Mouse (Mus musculus) stomach, postnatal 0 days (tissue): ENCODE measurements around the gene Fgf11. TPM values are rescaled to one million over a fixed set of nuclear protein-coding genes. Genes with fewer than 3 reads are reported as not detected.

Source experiments
- ATAC-seq: fragments of 200-750 bp; cut with Nextera tagmentation; 2 replicates; pipeline ENCODE4 v1.8.0; 2017; ENCODE audit not compliant: low FRiP score, low TSS enrichment
- DNase-seq: peaks from one replicate; pipeline ENCODE4 v3.0.0-alpha.2; 2016; ENCODE audit warnings: low spot score
- H3K27ac ChIP-seq: fragments of 300-500 bp; sonication (generic); replicated peaks from 2 replicates; pipeline ENCODE4 v1.5.1; 2014; ENCODE audit warnings: mild to moderate bottlenecking, control low read depth
- H3K27me3 ChIP-seq: fragments of 300-500 bp; sonication (generic); 2 replicates; pipeline ENCODE4 v1.6.1; 2014; ENCODE audit warnings: low read length; ENCODE audit not compliant: control insufficient read depth, insufficient read depth
- H3K36me3 ChIP-seq: fragments of 300-500 bp; sonication (generic); 2 replicates; pipeline ENCODE4 v1.6.1; 2014; ENCODE audit warnings: low read length, mixed read lengths; ENCODE audit not compliant: control insufficient read depth, insufficient read depth
- H3K4me1 ChIP-seq: fragments of 300-500 bp; sonication (generic); replicated peaks from 2 replicates; pipeline ENCODE4 v1.6.1; 2014; ENCODE audit warnings: antibody characterized with exemption; ENCODE audit not compliant: control insufficient read depth, insufficient read depth
- H3K4me2 ChIP-seq: fragments of 300-500 bp; sonication (generic); replicated peaks from 2 replicates; pipeline ENCODE4 v1.6.1; 2014; ENCODE audit warnings: low read depth, mild to moderate bottlenecking, control low read depth, moderate library complexity
- H3K4me3 ChIP-seq: fragments of 300-500 bp; sonication (generic); 2 replicates; pipeline ENCODE4 v1.5.1; 2014; ENCODE audit warnings: low read depth, low read length, control low read depth
- H3K9ac ChIP-seq: fragments of 300-500 bp; sonication (generic); 2 replicates; pipeline ENCODE4 v1.6.1; 2014; ENCODE audit warnings: mild to moderate bottlenecking, low read length, control low read depth, mixed read lengths
- H3K9me3 ChIP-seq: fragments of 300-500 bp; sonication (generic); 2 replicates; pipeline ENCODE4 v1.6.1; 2016; ENCODE audit warnings: low read length; ENCODE audit not compliant: control insufficient read depth
- CTCF ChIP-seq: IDR thresholded peaks from 2 replicates; pipeline ENCODE4 v1.5.1; 2016; ENCODE audit warnings: antibody characterized with exemption, low read depth, mild to moderate bottlenecking, moderate library complexity
- EP300 ChIP-seq: optimal IDR thresholded peaks from 2 replicates; pipeline ENCODE3; 2016; ENCODE audit warnings: antibody characterized with exemption
- WGBS: fragments of 180-500 bp; shearing (Covaris S2); extraction: QIAGEN DNeasy Blood & Tissue Kit; methylation state at CpG from one replicate; pipeline ENCODE4 v1.1.7; 2014; 5-methylcytosine and 5-hydroxymethylcytosine counted together
- polyA plus RNA-seq: library from polyadenylated mRNA; unstranded; fragments of >200 nt; fragmentation: Nextera tagmentation; extraction: Ambion mirVana; gene quantifications from 2 replicates; pipeline ENCODE4 v1.2.1, GENCODE M21; 2015

The Fgf11 gene
- polyA plus RNA-seq, 1 experiment from 2014 or later, result 0.67 TPM

GRCm38 (mm10) chr11:69766872-69767624 is 34.6 kb downstream of the Fgf11 start:
- H3K27ac ChIP-seq, result peak overlapping the region; percentile 95

DNA sequence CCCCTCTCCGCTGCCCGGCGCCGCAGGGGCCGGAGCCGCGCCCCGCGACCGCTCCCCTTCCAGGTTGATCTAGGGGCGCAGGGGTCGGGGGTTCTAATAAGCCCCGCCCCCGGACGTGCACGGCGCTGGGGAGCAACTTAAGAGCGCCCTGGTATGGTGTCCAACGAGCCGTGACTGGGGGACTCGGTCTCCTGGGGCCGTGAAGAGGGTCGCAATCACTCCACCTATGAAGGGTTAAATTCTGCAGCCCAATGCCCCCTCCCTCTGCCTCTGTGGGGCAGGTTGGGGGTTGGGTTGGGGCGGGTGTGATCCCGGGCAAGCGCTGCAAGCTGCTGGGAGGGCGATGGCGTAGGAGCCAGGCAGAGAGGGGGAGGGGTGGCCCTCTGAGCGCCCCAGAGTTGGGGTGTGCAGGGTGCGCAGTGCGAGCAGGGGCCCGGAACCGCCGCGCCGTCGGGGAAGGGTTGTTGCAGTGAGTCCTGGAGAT is 35.5 kb downstream of the Fgf11 start:
- H3K4me2 ChIP-seq, result peak overlapping the region; percentile 78
- peak overlapping the region; percentile 93 for H3K4me3 ChIP-seq
- peak overlapping the region; percentile 95 for H3K9ac ChIP-seq
- DNase-seq (peak; percentile 82), ATAC-seq (peak; percentile 77)
- H3K27me3 ChIP-seq, result no peaks in the 10 kb centered on the region
- H3K27ac ChIP-seq, result peak overlapping the region; percentile 95
- H3K4me1 ChIP-seq, result peaks cover 4% of the 10 kb centered on the region
- TF ChIP-seq EP300 (no peak), CTCF (no peak)
- WGBS, result 0% methylated on average over 34 of the region's 37 CpGs
- no peaks in the 10 kb centered on the region for H3K9me3 ChIP-seq
- no peaks in the 10 kb centered on the region for H3K36me3 ChIP-seq

More at GRCm38 (mm10) chr11:69766872-69767624, 34.6 kb downstream of the Fgf11 start:
- Histone ChIP-seq H3K9me3 (no peaks in the 10 kb centered on the region), H3K4me2 (peak overlapping the region; percentile 78), H3K4me3 (peak overlapping the region; percentile 93), H3K9ac (peak overlapping the region; percentile 95), H3K36me3 (no peaks in the 10 kb centered on the region), H3K27me3 (no peaks in the 10 kb centered on the region), H3K4me1 (peaks cover 4% of the 10 kb centered on the region)
- ATAC-seq (0 out of 2 replicates have a peak, but pooled peaks have one; percentile 21), DNase-seq (no peak)
- TF ChIP-seq CTCF (no peak), EP300 (no peak)
- WGBS, result 41% methylated on average over 13 of the region's 13 CpGs

GRCm38 (mm10) chr11:69765221-69766125 is 36.2 kb downstream of the Fgf11 start, which contains the start of gene Zbtb4:
Gene Zbtb4 (plus strand): TSS chr11:69765912.
- peak; percentile 58 for DNase-seq
- peaks cover 4% of the 10 kb centered on the region for H3K4me1 ChIP-seq
- H3K36me3 ChIP-seq, result no peaks in the 10 kb centered on the region
- TF ChIP-seq CTCF, result no peak
- peak within 1 kb of the TSS; percentile 93 for H3K4me3 ChIP-seq
- H3K9me3 ChIP-seq, result no peaks in the 10 kb centered on the region
- peak; percentile 67 for ATAC-seq
- H3K27ac ChIP-seq, result peak within 1 kb of the TSS; percentile 95
- peak within 1 kb of the TSS; percentile 78 for H3K4me2 ChIP-seq
- peak within 1 kb of the TSS; percentile 95 for H3K9ac ChIP-seq
- no peaks in the 10 kb centered on the region for H3K27me3 ChIP-seq
- WGBS, result 16% methylated on average over 40 of the region's 55 CpGs

- Histone ChIP-seq H3K27me3 (no peaks in the 10 kb centered on the region), H3K9me3 (no peaks in the 10 kb centered on the region), H3K4me2 (no peak overlapping the region), H3K4me3 (no peak overlapping the region), H3K27ac (no peak overlapping the region), H3K36me3 (no peaks in the 10 kb centered on the region), H3K4me1 (peaks cover 4% of the 10 kb centered on the region), H3K9ac (no peak overlapping the region)
- DNase-seq, result peak; percentile 47
- ATAC-seq, result no peak
- TF ChIP-seq CTCF, result peak; percentile 58
- no peak for TF ChIP-seq EP300
- WGBS, result 77% methylated on average over 7 of the region's 7 CpGs
These were observed 38.1 kb downstream of the Fgf11 start for GRCm38 (mm10) chr11:69763551-69763950.

GRCm38 (mm10) chr11:69761868-69762267 is 39.8 kb downstream of the Fgf11 start, which contains the start of gene Slc35g3:
Gene Slc35g3 (minus strand): TSS chr11:69761968.
- no peak for ATAC-seq
- 65% methylated on average over 1 of the region's 1 CpGs for WGBS
- Histone ChIP-seq H3K9me3 (no peaks in the 10 kb centered on the region), H3K36me3 (no peaks in the 10 kb centered on the region), H3K27me3 (no peaks in the 10 kb centered on the region), H3K4me2 (no peak within 1 kb of the TSS), H3K4me3 (no peak within 1 kb of the TSS), H3K9ac (0 out of 2 replicates have a peak within 1 kb of the TSS, but pooled peaks have one; percentile 4), H3K27ac (no peak within 1 kb of the TSS), H3K4me1 (peaks cover 5% of the 10 kb centered on the region)
- no peak for DNase-seq
- TF ChIP-seq EP300 (no peak), CTCF (no peak)
